Mouse (Mus musculus): ENCODE data around the gene Gm973.

Gene Gm973

DNA sequence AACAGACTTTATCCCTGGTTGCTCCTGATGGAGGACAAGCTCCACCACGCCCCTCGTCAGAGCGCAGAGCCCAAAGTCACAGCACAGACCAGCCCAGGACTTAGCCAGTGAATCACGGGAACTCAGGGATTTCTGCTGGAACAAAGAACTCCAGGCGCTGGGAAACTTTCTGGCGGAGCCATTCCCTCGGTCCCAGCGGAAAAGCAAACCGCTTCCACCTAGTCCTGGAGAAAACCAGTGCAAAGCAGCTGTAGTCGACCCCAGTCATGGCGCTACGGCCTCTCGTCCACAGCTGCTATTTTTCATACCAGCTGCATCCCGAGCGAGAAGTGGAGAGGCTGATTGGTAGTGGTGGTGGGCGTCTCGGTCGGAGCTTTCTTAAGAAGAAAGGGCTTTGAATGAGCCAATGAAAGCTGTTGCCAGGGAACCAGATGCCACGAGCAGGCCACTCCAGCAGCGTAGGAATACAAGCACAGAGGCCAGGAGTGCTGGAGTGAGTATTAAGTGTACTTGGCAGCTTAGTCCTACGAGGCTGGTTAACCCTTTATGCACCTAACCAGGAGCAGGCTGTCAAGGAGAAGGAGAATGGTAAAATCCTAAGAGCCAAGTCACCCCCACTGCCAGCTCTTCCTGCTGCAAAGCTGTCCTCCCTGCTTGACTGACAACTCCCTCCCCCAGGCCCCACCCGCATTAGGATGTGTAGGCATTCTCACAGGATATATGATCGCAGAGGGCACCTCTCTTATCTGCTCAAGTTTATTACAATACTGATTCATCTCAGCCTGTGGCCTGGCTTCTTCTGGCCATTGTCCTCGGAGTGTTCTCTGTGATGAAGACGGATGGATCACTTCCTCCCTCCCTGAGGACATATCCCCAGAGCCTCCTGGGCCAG is at the start of gene Gm973:
Gene Gm973 (plus strand): TSS at position 239 of the 892 bp plus-strand sequence.
- DNase-seq (ENCODE audit: extremely low read depth, insufficient read length, low spot score): no peak

GRCm38 (mm10) chr1:59469170-59469569 is 46.9 kb upstream of the Gm973 start:
- DNase-seq (ENCODE audit: extremely low read depth, insufficient read length, low spot score): no peak

DNA sequence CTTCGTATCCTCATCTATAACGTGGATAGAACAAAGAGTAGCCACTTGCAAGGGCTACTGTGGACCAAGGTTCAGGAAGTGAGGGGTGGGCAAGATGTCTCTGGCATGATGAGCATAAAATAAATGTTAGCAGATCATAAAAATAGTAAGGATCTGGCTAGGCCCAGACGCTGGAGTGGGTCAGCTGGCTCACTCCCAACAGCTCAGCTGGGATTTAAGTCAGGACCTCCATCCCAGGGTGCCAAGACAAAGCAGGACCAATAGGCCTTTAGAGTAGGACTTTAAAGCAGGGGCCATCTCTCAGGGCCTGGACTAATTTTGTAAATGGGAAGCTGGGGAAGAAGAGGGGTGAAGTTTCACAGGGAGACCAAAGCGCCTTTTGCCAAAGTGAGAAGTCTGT is 45.3 kb upstream of the Gm973 start:
- no peak for DNase-seq (ENCODE audit: extremely low read depth, insufficient read length, low spot score)

- DNase-seq (ENCODE audit: extremely low read depth, insufficient read length, low spot score): no peak
Observed at GRCm38 (mm10) chr1:59472368-59473180, 43.5 kb upstream of the Gm973 start.

- no peak for DNase-seq (ENCODE audit: extremely low read depth, insufficient read length, low spot score)
Observed at GRCm38 (mm10) chr1:59473181-59473555, 42.9 kb upstream of the Gm973 start.

GRCm38 (mm10) chr1:59475618-59476017 is 40.4 kb upstream of the Gm973 start:
- DNase-seq (ENCODE audit: extremely low read depth, insufficient read length, low spot score): no peak

- no peak for DNase-seq (ENCODE audit: extremely low read depth, insufficient read length, low spot score)
Observed at GRCm38 (mm10) chr1:59478911-59479310, 37.2 kb upstream of the Gm973 start.

- no peak for DNase-seq (ENCODE audit: extremely low read depth, insufficient read length, low spot score)
Observed at GRCm38 (mm10) chr1:59480821-59481455, 35.1 kb upstream of the Gm973 start.

DNA sequence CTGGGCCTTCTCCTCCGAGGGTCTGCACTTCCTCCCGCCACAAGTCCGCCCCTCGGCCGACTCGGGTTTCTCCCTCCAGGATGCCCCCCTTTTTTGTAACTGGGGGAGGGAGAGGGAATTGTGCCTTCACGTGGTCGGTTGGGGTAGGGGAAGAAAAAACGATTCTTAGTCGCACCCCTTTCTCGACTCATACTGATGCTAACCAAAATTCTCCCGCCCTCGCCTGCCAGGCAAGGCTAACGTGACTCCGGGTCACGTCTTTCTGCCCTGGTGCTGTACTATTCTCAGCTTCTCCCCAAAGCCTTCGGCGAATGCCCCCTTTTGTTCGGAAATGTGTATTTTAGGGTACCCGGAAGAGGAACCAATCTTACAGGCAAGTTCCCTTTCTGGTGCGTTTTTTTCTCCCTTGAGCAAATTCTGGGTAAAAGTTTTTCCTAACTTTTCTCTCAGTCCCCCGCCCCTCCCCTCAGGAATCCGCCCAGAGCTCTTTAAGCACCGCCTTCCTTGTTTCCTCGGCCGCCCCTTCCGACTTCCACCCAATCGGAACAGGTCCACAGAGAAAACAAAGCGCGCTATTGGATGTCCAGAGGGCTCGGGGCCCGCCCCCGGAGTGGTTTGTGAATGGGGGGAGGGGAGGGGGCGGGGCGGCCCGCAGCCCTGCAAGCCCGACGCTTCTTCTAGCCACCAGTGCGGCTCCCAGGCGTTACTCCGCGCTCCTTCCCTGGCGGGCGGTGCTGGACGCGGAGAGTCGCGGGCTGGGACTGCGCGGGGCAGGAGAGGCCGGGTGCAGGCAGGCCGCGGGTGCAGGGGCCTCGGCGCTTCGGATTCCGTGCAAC is 34.4 kb upstream of the Gm973 start:
- DNase-seq (ENCODE audit: extremely low read depth, insufficient read length, low spot score): peak; percentile 98

DNA sequence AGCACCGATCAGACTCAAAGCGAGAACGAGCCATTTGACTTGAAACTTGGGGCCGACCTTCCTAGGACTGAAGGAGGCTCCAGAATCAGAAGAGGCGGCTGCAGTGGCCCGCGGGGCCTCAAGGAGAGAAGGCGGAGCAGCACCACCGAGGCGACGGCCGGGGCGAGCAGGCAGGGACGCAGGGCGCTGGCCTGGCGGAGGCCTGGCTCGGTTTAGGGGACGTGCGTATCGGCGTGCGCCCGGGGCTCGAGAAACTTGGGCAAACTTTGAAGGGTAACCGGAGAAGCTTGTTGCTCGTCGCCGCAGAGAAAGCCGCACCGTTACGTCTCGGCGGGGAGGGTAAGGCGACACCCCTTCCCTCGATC is 33.8 kb upstream of the Gm973 start, which contains the start of gene Fzd7:
Gene Fzd7 (plus strand): TSS at position 94 of the 365 bp plus-strand sequence.
- DNase-seq (ENCODE audit: extremely low read depth, insufficient read length, low spot score): no peak

DNA sequence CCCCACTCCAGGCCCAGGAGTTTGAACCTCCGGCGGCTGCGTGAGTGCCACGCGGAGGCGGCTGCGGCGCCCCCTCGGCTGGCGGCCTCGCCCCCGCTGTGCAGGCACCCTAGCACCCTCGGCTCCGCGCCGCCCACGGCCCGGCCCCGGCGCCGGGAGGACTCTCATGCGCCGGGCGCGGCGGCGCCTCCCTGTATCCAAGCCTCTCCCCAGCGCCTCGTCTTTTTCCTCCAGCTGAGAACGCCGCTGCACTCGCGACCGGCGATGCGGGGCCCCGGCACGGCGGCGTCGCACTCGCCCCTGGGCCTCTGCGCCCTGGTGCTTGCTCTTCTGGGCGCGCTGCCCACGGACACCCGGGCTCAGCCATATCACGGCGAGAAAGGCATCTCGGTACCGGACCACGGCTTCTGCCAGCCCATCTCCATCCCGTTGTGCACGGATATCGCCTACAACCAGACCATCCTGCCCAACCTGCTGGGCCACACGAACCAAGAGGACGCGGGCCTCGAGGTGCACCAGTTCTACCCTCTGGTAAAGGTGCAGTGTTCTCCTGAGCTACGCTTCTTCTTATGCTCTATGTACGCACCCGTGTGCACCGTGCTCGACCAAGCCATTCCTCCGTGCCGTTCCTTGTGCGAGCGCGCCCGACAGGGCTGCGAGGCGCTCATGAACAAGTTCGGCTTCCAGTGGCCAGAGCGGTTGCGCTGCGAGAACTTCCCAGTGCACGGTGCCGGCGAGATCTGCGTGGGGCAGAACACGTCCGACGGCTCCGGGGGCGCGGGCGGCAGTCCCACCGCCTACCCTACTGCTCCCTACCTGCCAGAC is 33.2 kb upstream of the Gm973 start:
- peak; percentile 61 for DNase-seq (ENCODE audit: extremely low read depth, insufficient read length, low spot score)

GRCm38 (mm10) chr1:59483521-59484245 is 32.4 kb upstream of the Gm973 start:
- DNase-seq (ENCODE audit: extremely low read depth, insufficient read length, low spot score): peak; percentile 26

DNA sequence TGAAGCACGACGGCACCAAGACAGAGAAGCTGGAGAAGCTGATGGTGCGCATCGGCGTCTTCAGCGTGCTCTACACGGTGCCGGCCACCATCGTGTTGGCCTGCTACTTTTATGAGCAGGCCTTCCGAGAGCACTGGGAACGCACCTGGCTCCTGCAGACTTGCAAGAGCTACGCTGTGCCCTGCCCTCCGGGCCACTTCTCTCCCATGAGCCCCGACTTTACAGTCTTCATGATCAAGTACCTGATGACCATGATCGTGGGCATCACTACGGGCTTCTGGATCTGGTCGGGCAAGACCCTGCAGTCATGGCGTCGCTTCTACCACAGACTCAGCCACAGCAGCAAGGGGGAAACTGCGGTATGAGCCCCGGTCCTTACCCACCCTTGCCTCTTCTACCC is 31.8 kb upstream of the Gm973 start:
- DNase-seq (ENCODE audit: extremely low read depth, insufficient read length, low spot score): no peak

GRCm38 (mm10) chr1:59484791-59485785 is 31.0 kb upstream of the Gm973 start:
- DNase-seq (ENCODE audit: extremely low read depth, insufficient read length, low spot score): no peak

DNA sequence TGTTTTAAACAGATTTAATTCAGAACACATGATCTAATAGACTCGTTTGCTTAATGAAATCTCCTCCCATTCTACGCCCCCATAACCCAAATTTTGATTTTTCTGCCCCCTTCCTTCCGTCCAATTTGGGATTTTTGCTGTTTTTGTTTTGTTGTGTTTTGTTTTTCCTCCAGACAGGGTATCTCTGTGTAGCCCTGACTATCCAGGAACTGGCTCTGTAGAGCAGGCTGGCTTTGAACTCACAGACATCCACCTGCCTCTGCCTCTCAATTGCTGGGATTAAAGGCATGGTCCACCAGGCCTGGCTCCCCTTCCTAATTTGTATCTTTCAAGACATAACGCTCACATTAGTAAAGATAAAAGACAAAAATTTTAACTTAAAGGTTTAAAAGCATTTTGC is 30.3 kb upstream of the Gm973 start:
- DNase-seq (ENCODE audit: extremely low read depth, insufficient read length, low spot score): no peak

DNA sequence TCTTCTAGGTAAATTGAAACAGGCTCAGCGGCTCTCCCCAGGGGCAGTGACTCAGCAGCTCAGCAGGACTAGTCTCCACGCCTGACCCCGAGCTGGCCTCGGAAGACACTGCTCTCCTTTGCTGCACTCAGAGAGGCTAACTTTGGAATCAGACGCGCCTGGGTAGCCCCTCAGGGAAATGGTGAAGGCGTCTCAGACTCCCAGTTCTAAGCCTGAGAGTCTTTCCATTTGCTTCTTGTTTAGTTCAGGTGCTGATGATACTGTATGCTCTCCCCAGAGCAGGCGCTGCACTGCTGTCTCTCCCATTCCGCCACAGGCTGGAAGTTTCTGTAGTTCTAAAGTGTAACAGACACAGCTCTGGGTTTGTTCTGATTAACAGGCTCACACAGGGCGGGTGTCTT is 28.4 kb upstream of the Gm973 start:
- peak; percentile 53 for DNase-seq (ENCODE audit: extremely low read depth, insufficient read length, low spot score)

GRCm38 (mm10) chr1:59488481-59488880 is 27.6 kb upstream of the Gm973 start:
- DNase-seq (ENCODE audit: extremely low read depth, insufficient read length, low spot score): no peak

GRCm38 (mm10) chr1:59488991-59489390 is 27.1 kb upstream of the Gm973 start:
- no peak for DNase-seq (ENCODE audit: extremely low read depth, insufficient read length, low spot score)

Measured in 3134 (cell line).